Mouse (Mus musculus) intestine, postnatal 0 days (tissue): ENCODE data around the gene Ankfn1. TPM values are rescaled to one million over a fixed set of nuclear protein-coding genes. Genes with fewer than 3 reads are reported as not detected.

Experiments
- ATAC-seq: fragments of 200-750 bp; cut with Nextera tagmentation; 2 replicates; pipeline ENCODE4 v1.8.0; 2017; ENCODE audit warnings: mild to moderate bottlenecking, moderate TSS enrichment, moderate library complexity
- H3K27ac ChIP-seq: fragments of 300-500 bp; sonication (generic); 2 replicates; pipeline ENCODE4 v1.5.1; 2014; ENCODE audit warnings: mild to moderate bottlenecking, low read depth, low read length, moderate library complexity
- H3K27me3 ChIP-seq: fragments of 300-500 bp; sonication (generic); replicated peaks from 2 replicates; pipeline ENCODE4 v1.6.1; 2014; ENCODE audit warnings: low read length, mixed read lengths; ENCODE audit not compliant: control insufficient read depth, insufficient read depth
- H3K36me3 ChIP-seq: fragments of 300-500 bp; sonication (generic); 2 replicates; pipeline ENCODE4 v1.6.1; 2014; ENCODE audit warnings: mild to moderate bottlenecking, moderate library complexity; ENCODE audit not compliant: control insufficient read depth, insufficient read depth
- H3K4me1 ChIP-seq: fragments of 300-500 bp; sonication (generic); replicated peaks from 2 replicates; pipeline ENCODE4 v1.6.1; 2014; ENCODE audit warnings: antibody characterized with exemption, low read length, mixed read lengths; ENCODE audit not compliant: control insufficient read depth, insufficient read depth
- H3K4me2 ChIP-seq: fragments of 300-500 bp; sonication (generic); replicated peaks from 2 replicates; pipeline ENCODE4 v1.6.1; 2014; ENCODE audit warnings: low read depth, mild to moderate bottlenecking, moderate library complexity
- H3K4me3 ChIP-seq: fragments of 300-500 bp; sonication (generic); 2 replicates; pipeline ENCODE4 v1.5.1; 2014; ENCODE audit warnings: low read depth, low read length
- H3K9ac ChIP-seq: fragments of 300-500 bp; sonication (generic); 2 replicates; pipeline ENCODE4 v1.6.1; 2014; ENCODE audit warnings: mild to moderate bottlenecking, low read depth, low read length
- H3K9me3 ChIP-seq: fragments of 300-500 bp; sonication (generic); 2 replicates; pipeline ENCODE4 v1.6.1; 2016; ENCODE audit warnings: mixed run types; ENCODE audit not compliant: control insufficient read depth
- CTCF ChIP-seq: sonication (generic); IDR thresholded peaks from 2 replicates; pipeline ENCODE4 v1.5.1; 2016; ENCODE audit warnings: low read depth, mild to moderate bottlenecking, control low read depth, antibody characterized with exemption, moderate library complexity
- WGBS: fragments of 180-500 bp; shearing (Covaris S2); extraction: QIAGEN DNeasy Blood & Tissue Kit; methylation state at CpG from one replicate; pipeline ENCODE4 v1.1.7; 2014; 5-methylcytosine and 5-hydroxymethylcytosine counted together
- polyA plus RNA-seq: library from polyadenylated mRNA; unstranded; fragments of >200 nt; fragmentation: Nextera tagmentation; extraction: Ambion mirVana; gene quantifications from 2 replicates; pipeline ENCODE4 v1.2.1, GENCODE M21; 2015

Ankfn1 gene
- polyA plus RNA-seq, 1 experiment from 2014 or later = not detected

DNA sequence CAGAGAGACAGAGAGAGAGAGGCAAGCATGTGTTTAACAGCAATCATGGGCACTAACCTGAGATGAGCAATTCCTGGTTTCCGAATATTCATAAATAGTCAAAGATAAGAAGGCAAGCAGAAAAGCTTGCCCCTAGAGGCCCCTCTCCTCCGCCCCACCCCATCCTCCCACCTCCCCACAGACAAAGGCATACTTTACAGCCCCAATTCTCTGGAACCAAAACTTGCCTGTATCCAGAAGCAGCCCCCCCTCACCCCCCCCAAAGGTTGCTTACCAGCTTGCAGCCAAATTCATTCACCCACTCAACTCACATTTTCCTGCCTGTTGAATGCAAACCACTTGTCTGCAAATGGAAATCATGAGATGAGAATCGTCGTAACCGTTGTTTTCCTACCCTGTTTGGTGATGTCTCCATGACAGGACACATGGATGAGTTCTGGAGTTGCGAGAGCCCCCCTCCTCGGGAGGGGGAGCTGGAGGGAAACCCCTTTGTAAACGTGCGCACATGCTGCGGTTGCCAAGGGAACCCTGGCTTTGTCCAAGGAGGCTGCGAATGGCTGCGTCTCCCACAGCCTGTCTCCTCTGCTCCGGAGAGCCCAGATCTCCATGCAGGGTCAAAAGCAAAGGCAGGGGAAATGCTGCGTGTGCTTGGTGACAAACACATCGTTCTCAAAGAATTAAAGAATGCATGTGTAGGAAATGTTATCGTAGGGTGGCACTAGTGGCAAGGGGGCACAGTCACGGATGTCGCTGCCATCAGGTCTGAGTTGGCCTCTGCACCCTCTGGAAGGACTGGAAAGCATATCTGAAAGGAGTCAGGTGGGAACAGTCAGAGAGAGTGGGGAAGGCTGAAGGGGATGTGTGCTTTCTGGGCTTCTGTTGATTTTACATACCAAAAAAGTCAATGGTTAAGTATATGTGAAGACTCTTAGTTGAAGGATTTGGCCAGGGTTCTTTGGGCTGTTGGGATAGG is 80.7 kb downstream of the Ankfn1 start:
- no peaks in the 10 kb centered on the region for H3K36me3 ChIP-seq
- TF ChIP-seq CTCF = no peak
- no peak overlapping the region for H3K9ac ChIP-seq
- 37% methylated on average over 18 of the region's 18 CpGs for WGBS
- H3K4me3 ChIP-seq = no peak overlapping the region
- no peaks in the 10 kb centered on the region for H3K27me3 ChIP-seq
- H3K9me3 ChIP-seq = no peaks in the 10 kb centered on the region
- no peak overlapping the region for H3K27ac ChIP-seq
- no peak for ATAC-seq
- no peaks in the 10 kb centered on the region for H3K4me1 ChIP-seq
- H3K4me2 ChIP-seq = no peak overlapping the region

DNA sequence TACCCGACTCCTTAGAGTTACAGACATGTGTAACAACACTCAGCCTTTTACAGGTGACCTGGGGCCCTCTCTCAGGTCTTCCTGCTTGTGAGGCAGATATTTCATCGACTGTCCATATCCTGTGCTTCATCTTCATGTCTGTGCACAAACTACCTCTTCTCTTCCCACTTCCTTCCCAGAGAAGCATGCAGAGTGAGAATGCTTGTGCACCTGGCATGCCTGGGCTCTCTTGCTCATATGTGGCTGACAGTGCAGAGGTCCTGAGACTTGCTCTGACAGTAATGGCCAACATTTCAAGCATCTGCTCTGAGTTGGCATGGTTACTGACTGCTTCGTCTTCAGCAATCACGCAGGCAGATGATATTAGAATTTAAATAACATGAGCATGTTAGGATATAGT is 83.8 kb downstream of the Ankfn1 start:
- Histone ChIP-seq H3K9ac (no peak overlapping the region), H3K27ac (no peak overlapping the region), H3K4me1 (no peaks in the 10 kb centered on the region), H3K4me2 (no peak overlapping the region), H3K4me3 (no peak overlapping the region), H3K27me3 (no peaks in the 10 kb centered on the region), H3K36me3 (no peaks in the 10 kb centered on the region), H3K9me3 (no peaks in the 10 kb centered on the region)
- 80% methylated on average over 4 of the region's 4 CpGs for WGBS
- no peak for TF ChIP-seq CTCF
- no peak for ATAC-seq

DNA sequence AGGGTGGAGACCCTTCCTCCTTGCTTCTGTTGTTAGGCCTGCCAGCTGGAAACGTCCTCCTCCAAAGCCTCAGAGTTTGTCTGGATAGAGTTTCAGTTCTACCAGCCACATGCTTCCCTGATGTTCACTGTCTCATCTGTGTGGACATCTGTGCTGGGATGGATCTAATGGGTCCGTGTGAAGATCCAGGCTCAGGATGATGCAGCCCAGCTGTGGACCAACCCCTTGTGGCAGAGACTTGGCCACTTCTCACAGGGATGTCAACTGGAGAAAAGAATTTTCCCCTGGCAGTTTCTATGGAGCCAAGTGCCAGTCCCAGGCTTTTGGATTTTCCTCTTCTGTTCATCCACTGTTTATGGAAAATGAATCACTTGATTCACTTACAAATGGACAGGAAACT is 100.5 kb downstream of the Ankfn1 start:
- no peaks in the 10 kb centered on the region; the same call in 1 of the 2 replicates for H3K4me1 ChIP-seq
- no peak overlapping the region for H3K4me2 ChIP-seq
- no peak overlapping the region for H3K4me3 ChIP-seq
- no peaks in the 10 kb centered on the region for H3K27me3 ChIP-seq
- WGBS = 51% methylated on average over 2 of the region's 2 CpGs
- no peak overlapping the region for H3K27ac ChIP-seq
- no peak for TF ChIP-seq CTCF
- no peak overlapping the region for H3K9ac ChIP-seq
- no peak for ATAC-seq
- H3K36me3 ChIP-seq = no peaks in the 10 kb centered on the region
- no peaks in the 10 kb centered on the region for H3K9me3 ChIP-seq

DNA sequence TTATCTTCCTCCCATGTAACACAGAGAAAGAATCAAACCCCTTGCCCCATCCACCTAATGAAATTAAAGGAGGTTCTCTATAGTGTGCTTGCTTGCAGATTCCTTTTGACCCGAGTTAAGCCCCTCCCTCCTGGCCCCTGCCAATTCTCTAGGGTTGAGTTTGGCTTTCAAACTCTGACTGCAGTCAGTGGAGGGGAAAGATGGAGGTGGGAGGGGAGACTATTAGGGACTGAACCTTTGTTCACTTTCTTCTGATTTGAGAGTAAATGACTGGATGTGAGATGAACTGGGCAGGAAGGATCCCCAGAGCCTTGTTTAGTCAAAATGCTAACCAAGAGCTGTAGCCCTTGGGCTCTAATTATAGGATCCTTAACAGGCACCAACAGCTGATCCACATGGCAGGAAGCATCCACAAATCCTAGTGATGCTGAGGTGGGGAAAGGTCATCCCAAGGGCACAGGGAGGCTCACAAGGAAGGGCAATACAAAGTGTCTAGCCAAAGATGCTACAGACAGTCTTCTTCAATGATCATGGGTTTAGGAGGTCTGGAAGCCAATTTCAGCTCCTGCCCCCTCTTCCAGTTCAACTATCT is 103.4 kb downstream of the Ankfn1 start:
- Histone ChIP-seq H3K4me2 (no peak overlapping the region), H3K9me3 (no peaks in the 10 kb centered on the region), H3K4me3 (no peak overlapping the region), H3K36me3 (no peaks in the 10 kb centered on the region), H3K4me1 (no peaks in the 10 kb centered on the region; the same call in 1 of the 2 replicates), H3K9ac (no peak overlapping the region), H3K27me3 (no peaks in the 10 kb centered on the region), H3K27ac (no peak overlapping the region)
- 32% methylated on average over 1 of the region's 1 CpGs for WGBS
- ATAC-seq = no peak
- no peak for TF ChIP-seq CTCF

DNA sequence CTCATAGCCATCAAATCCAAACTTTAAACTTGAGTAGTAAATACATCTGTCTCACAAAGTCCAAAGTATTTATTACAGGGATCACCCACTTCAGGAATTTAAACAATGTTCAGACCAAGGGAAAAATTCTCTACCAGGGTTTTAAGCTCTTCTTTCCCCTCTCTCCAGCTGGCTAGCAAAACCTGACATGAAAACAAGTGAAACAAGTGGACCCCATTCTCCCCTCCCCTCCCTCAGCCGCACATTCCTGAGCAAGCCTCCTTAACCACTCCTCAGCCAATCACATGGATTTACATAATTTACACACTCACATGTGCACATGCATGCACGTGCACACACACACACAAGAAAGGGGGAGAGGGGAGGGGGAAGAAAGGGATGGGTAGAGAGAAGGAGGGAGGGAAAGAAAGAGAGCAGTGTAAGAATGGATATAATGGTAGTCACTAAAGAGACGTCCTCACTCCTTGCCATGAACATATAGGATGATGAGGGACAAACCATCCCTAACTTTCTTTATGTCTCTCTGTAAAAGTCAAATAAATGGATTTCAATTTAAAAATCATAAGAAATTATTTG is 104.9 kb downstream of the Ankfn1 start:
- Histone ChIP-seq H3K4me2 (no peak overlapping the region), H3K4me3 (no peak overlapping the region), H3K27ac (no peak overlapping the region), H3K27me3 (no peaks in the 10 kb centered on the region), H3K9me3 (no peaks in the 10 kb centered on the region), H3K36me3 (no peaks in the 10 kb centered on the region), H3K9ac (no peak overlapping the region), H3K4me1 (no peaks in the 10 kb centered on the region; the same call in 1 of the 2 replicates)
- TF ChIP-seq CTCF = no peak
- ATAC-seq = no peak
- WGBS = 23% methylated on average over 3 of the region's 3 CpGs

DNA sequence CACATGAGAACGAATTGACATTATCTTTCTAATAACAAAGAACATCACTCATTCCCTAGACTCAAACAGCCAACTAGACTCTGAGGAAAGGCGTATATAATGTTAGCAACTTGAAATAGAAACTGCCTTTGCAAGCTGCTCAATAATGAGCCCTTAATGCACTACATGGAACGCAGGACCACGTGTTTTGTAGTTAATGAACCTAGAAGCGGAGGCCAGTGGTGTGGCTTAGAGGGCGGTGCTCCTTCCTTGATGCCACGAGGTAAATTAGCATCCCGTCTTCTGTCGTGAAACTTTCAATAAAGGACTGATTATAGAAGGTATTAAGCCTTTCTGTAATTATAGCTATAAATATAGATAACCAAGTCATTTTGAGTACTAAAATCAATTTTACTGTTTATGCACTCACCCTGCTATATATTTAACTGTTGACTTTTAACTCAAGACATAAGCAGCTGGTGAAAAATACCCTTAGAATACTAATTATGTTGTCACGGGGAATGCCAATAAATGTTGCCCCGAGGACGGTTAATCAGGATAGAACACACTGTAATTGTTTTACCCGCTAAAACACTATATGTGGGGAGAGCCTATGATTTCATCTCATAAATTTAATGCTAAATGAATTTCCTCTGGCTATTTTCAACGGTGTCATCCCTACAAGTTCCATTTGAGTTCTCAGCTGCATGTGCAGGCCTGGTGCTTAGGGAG is 112.1 kb downstream of the Ankfn1 start:
- Histone ChIP-seq H3K9me3 (no peaks in the 10 kb centered on the region), H3K4me3 (no peak overlapping the region), H3K9ac (no peak overlapping the region), H3K36me3 (no peaks in the 10 kb centered on the region), H3K27ac (no peak overlapping the region), H3K4me2 (no peak overlapping the region), H3K27me3 (no peaks in the 10 kb centered on the region), H3K4me1 (no peaks in the 10 kb centered on the region)
- 74% methylated on average over 14 of the region's 14 CpGs for WGBS
- no peak for ATAC-seq
- no peak for TF ChIP-seq CTCF
